Mouse (Mus musculus): ENCODE measurements around the gene Magee2. TPM values are rescaled to one million over a fixed set of nuclear protein-coding genes. Genes with fewer than 3 reads are reported as not detected.
"Not testable (repeated sequence)": the region's sequence is repeated elsewhere in the genome, so short reads cannot be mapped to it uniquely, and the experiment has no call there.

Magee2 gene
- polyA plus RNA-seq (2012; fragmentation: generic; extraction: Trizol): not detected

DNA sequence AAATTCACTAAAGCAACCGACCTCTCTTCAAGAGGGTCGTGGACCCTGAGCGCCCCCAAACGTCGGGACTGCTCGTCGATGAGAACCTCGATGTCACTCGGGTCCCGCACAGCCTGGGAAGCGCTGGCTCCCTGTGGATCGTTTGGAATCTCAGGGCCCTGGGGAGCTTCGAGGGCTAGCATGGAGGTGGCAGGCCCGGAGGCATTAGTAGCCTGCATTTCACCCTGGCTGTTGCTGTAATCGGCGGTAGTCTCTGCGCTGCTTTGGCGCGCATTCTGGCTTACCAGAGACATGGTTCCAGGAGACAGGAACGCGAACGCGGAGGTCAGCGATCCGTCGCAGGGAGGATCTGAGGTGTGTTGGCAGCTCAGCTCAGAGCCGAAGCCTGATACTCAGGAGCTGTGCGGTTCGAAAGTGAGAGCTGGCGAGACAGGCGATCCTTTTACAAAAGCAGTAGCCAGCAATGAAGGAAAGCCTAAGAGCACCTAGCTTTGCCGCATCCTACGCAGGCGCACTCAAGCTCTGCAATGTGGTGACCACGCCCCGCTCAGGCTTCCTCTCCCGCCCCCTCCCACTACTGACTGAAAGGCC lies at the start of gene Magee2:
TSS of gene Magee2 (minus strand) at position 517 of the 591 bp plus-strand sequence.
- Histone ChIP-seq H3K36me3 (ENCODE audit: control insufficient read depth, insufficient read depth) (no peaks in the 10 kb centered on the region), H3K4me3 (no peak within 1 kb of the TSS), H3K4me2 (ENCODE audit: low read depth) (no peak within 1 kb of the TSS), H3ac (ENCODE audit: control insufficient read depth, insufficient read length) (no peak within 1 kb of the TSS), H3K27me3 (ENCODE audit: control insufficient read depth, insufficient read depth, insufficient read length) (no peaks in the 10 kb centered on the region), H3K79me2 (ENCODE audit: control insufficient read depth, insufficient read depth) (no peaks in the 10 kb centered on the region)
- TF ChIP-seq POLR2A (IDR thresholded peaks at IDR 0.05; ENCODE audit: insufficient read length, low read depth) (no peak), TCF12 (IDR thresholded peaks at IDR 0.05; ENCODE audit: insufficient read depth, poor library complexity, severe bottlenecking) (no peak), POLR2AphosphoS2 (IDR thresholded peaks at IDR 0.05; ENCODE audit: insufficient read length, low read depth) (no peak), CEBPB (IDR thresholded peaks at IDR 0.05; ENCODE audit: insufficient read depth, poor library complexity, severe bottlenecking) (no peak), TCF3 (IDR thresholded peaks at IDR 0.05; ENCODE audit: insufficient read length, low read depth) (no peak)

GRCm38 (mm10) chrX:104853610-104854009 lies 3.5 kb downstream of the Magee2 start:
- Histone ChIP-seq H3K4me2 (ENCODE audit: low read depth) (no peak overlapping the region), H3K27me3 (ENCODE audit: control insufficient read depth, insufficient read depth, insufficient read length) (no peaks in the 10 kb centered on the region), H3ac (ENCODE audit: control insufficient read depth, insufficient read length) (no peak overlapping the region), H3K79me2 (ENCODE audit: control insufficient read depth, insufficient read depth) (no peaks in the 10 kb centered on the region), H3K36me3 (ENCODE audit: control insufficient read depth, insufficient read depth) (no peaks in the 10 kb centered on the region), H3K4me3 (no peak overlapping the region)
- TF ChIP-seq USF1 (IDR thresholded peaks at IDR 0.05; ENCODE audit: low read depth) (no peak), MYOG (IDR thresholded peaks at IDR 0.05; ENCODE audit: control insufficient read depth in 1 of 3, insufficient read depth in 1 of 3, insufficient read length in 2 of 3, low read depth in 2 of 3) (no peak), E2F4 (IDR thresholded peaks at IDR 0.05; ENCODE audit: insufficient read depth) (no peak), POLR2AphosphoS2 (IDR thresholded peaks at IDR 0.05; ENCODE audit: insufficient read length, low read depth) (no peak), REST (IDR thresholded peaks at IDR 0.05; ENCODE audit: insufficient read depth, insufficient read length) (no peak), TCF3 (IDR thresholded peaks at IDR 0.05; ENCODE audit: insufficient read length, low read depth) (no peak), MAX (IDR thresholded peaks at IDR 0.05; ENCODE audit: low read depth) (no peak), POLR2A (IDR thresholded peaks at IDR 0.05; ENCODE audit: insufficient read length, low read depth) (no peak), SRF (IDR thresholded peaks at IDR 0.05; ENCODE audit: control insufficient read depth, insufficient read length, low read depth) (no peak)

DNA sequence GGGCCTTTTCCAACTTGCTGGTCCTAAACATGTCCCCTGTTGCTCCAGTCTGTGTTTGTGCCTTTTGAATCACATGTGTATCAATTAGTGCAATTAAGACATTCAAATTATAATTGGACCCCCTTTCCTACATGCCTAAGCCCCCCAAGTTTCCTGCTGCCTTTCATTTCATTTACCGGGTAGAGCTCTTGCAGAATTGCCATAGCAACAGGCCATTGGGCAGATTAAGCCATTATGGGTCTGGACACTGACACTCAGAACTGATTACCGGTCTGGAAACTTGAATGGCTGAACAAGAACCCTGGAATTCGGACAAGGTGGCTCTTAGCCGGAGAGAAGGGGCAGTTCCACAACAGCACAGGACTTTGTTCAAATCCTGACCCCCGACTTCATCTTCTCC lies 39.5 kb downstream of the Magee2 start:
- H3K27me3 ChIP-seq (ENCODE audit: control insufficient read depth, insufficient read depth, insufficient read length); H3K79me2 ChIP-seq (ENCODE audit: control insufficient read depth, insufficient read depth); H3K4me2 ChIP-seq (ENCODE audit: low read depth); H3ac ChIP-seq (ENCODE audit: control insufficient read depth, insufficient read length); H3K36me3 ChIP-seq (ENCODE audit: control insufficient read depth, insufficient read depth); H3K4me3 ChIP-seq: not testable (repeated sequence)

DNA sequence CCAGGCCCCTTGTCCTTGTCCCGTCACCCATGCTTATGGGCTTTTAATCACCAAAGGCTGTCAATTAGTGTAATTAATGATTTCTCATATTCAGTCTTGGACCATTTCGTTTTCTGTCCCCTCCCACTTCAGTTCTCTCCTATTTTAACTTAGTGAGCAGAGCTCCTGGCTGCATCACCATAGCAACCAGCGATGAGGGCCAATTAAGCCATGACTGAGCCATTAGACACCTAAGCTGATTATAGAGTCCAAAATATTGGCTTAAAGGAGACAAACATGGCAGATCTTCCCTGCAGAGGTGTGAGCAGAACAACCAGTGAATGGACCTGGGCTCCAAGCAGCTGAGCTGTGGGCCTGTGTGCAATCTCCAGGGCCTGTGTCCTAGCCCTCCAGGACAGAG lies 40.1 kb downstream of the Magee2 start:
- H3K36me3 ChIP-seq (ENCODE audit: control insufficient read depth, insufficient read depth); H3K4me3 ChIP-seq; H3K4me2 ChIP-seq (ENCODE audit: low read depth); H3K79me2 ChIP-seq (ENCODE audit: control insufficient read depth, insufficient read depth); H3ac ChIP-seq (ENCODE audit: control insufficient read depth, insufficient read length); H3K27me3 ChIP-seq (ENCODE audit: control insufficient read depth, insufficient read depth, insufficient read length): not testable (repeated sequence)

DNA sequence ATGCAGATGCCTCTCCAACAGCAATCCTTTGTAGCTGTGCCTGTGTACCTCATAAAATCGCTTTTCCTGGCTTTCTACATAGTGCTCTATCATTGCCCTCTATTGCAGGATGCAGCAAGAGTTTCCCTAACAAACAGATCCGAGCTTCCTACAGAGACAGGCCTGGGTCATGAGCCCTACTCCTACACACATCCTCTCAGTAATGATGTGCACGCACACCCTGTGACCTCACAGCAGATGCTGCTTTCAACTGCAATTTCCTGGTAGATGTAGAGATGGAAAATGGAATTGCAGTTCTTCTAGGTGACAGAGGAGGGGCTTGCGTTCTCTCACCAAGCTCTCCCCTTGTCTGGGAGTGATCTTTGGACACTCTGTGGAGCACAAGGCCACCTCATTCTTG lies 43.4 kb downstream of the Magee2 start:
- not testable (repeated sequence) for H3K27me3 ChIP-seq (ENCODE audit: control insufficient read depth, insufficient read depth, insufficient read length); H3ac ChIP-seq (ENCODE audit: control insufficient read depth, insufficient read length); H3K36me3 ChIP-seq (ENCODE audit: control insufficient read depth, insufficient read depth); H3K79me2 ChIP-seq (ENCODE audit: control insufficient read depth, insufficient read depth); H3K4me2 ChIP-seq (ENCODE audit: low read depth); H3K4me3 ChIP-seq

Other genes starting within 250 kb of the Magee2 start
- gene Zdhhc15, start 186.2 kb downstream of the Magee2 start, polyA plus RNA-seq (2012; fragmentation: generic; extraction: Trizol): 0.56 TPM
- gene Pbdc1, start 222.5 kb upstream of the Magee2 start, polyA plus RNA-seq (2012; fragmentation: generic; extraction: Trizol): 13.3 TPM

Data from myocyte (in vitro differentiated cells).